Mouse (Mus musculus): Measurements from ENCODE around the gene Dcps. TPM values are rescaled to one million over a fixed set of nuclear protein-coding genes. Genes with fewer than 3 reads are reported as not detected.
A peak's percentile ranks its signal among the peaks of the same experiment; 100 is the strongest.
"Not testable (repeated sequence)": the region's sequence is repeated elsewhere in the genome, so short reads cannot be mapped to it uniquely, and the experiment has no call there.

The Dcps gene
- polyA plus RNA-seq, 1 experiment from 2014 or later: 63.7 TPM

- ATAC-seq (ENCODE audit: insufficient number of reproducible peaks, low FRiP score, low TSS enrichment, low read depth): peak; percentile 86
- no peaks in the 10 kb centered on the region for H3K36me3 ChIP-seq
Observed at GRCm38 (mm10) chr9:35156002-35156710, 19.7 kb downstream of the Dcps start.

GRCm38 (mm10) chr9:35152923-35153322 is 22.9 kb downstream of the Dcps start:
- Histone ChIP-seq H3K4me1 (peaks cover 23% of the 10 kb centered on the region), H3K9me3 (replicated peaks) (no peaks in the 10 kb centered on the region), H3K4me3 (replicated peaks) (no peak overlapping the region), H3K27ac (replicated peaks) (no peak overlapping the region), H3K27me3 (no peaks in the 10 kb centered on the region), H3K9ac (no peak overlapping the region), H3K36me3 (no peaks in the 10 kb centered on the region), H3K4me2 (replicated peaks) (no peak overlapping the region)
- no peak for ATAC-seq (ENCODE audit: insufficient number of reproducible peaks, low FRiP score, low TSS enrichment, low read depth)
- 72% methylated on average over 1 of the region's 1 CpGs for WGBS

More at GRCm38 (mm10) chr9:35156002-35156710, 19.7 kb downstream of the Dcps start:
- Histone ChIP-seq H3K4me2 (replicated peaks) (no peak overlapping the region), H3K9me3 (replicated peaks) (no peaks in the 10 kb centered on the region), H3K4me3 (replicated peaks) (no peak overlapping the region), H3K27me3 (no peaks in the 10 kb centered on the region), H3K9ac (no peak overlapping the region), H3K4me1 (peaks cover 27% of the 10 kb centered on the region), H3K27ac (replicated peaks) (peak overlapping the region; percentile 92)
- 57% methylated on average over 5 of the region's 5 CpGs for WGBS

GRCm38 (mm10) chr9:35148822-35149221 is 27.0 kb downstream of the Dcps start:
- not testable (repeated sequence) for ATAC-seq (ENCODE audit: insufficient number of reproducible peaks, low FRiP score, low TSS enrichment, low read depth); H3K27ac ChIP-seq (replicated peaks); H3K4me2 ChIP-seq (replicated peaks); H3K4me3 ChIP-seq (replicated peaks); H3K9me3 ChIP-seq (replicated peaks); H3K36me3 ChIP-seq; H3K27me3 ChIP-seq; H3K9ac ChIP-seq; H3K4me1 ChIP-seq

- WGBS: 90% methylated on average over 14 of the region's 14 CpGs
- ATAC-seq (ENCODE audit: insufficient number of reproducible peaks, low FRiP score, low TSS enrichment, low read depth); H3K27ac ChIP-seq (replicated peaks); H3K4me1 ChIP-seq; H3K36me3 ChIP-seq; H3K27me3 ChIP-seq; H3K4me3 ChIP-seq (replicated peaks); H3K4me2 ChIP-seq (replicated peaks); H3K9me3 ChIP-seq (replicated peaks); H3K9ac ChIP-seq: not testable (repeated sequence)
Observed at GRCm38 (mm10) chr9:35147261-35147660, 28.6 kb downstream of the Dcps start.

- Histone ChIP-seq H3K4me2 (replicated peaks) (no peak overlapping the region), H3K27ac (replicated peaks) (no peak overlapping the region), H3K4me1 (no peaks in the 10 kb centered on the region), H3K36me3 (no peaks in the 10 kb centered on the region), H3K9me3 (replicated peaks) (no peaks in the 10 kb centered on the region), H3K9ac (no peak overlapping the region), H3K27me3 (no peaks in the 10 kb centered on the region), H3K4me3 (replicated peaks) (no peak overlapping the region)
- ATAC-seq (ENCODE audit: insufficient number of reproducible peaks, low FRiP score, low TSS enrichment, low read depth): peak; percentile 19; the same call in 1 of the 2 replicates
- 90% methylated on average over 1 of the region's 1 CpGs for WGBS
Observed at GRCm38 (mm10) chr9:35145829-35146228, 30.0 kb downstream of the Dcps start.

GRCm38 (mm10) chr9:35145118-35145517 is 30.7 kb downstream of the Dcps start:
- H3K4me3 ChIP-seq (replicated peaks): no peak overlapping the region
- H3K27ac ChIP-seq (replicated peaks): no peak overlapping the region
- WGBS: 87% methylated on average over 9 of the region's 9 CpGs
- H3K27me3 ChIP-seq: no peaks in the 10 kb centered on the region
- ATAC-seq (ENCODE audit: insufficient number of reproducible peaks, low FRiP score, low TSS enrichment, low read depth): no peak
- H3K9ac ChIP-seq: no peak overlapping the region
- no peaks in the 10 kb centered on the region for H3K36me3 ChIP-seq
- H3K4me2 ChIP-seq (replicated peaks): no peak overlapping the region
- 0 out of 2 replicates have a peak, but pooled peaks cover 5% of the 10 kb centered on the region for H3K4me1 ChIP-seq
- no peaks in the 10 kb centered on the region for H3K9me3 ChIP-seq (replicated peaks)

GRCm38 (mm10) chr9:35142221-35142620 is 33.6 kb downstream of the Dcps start:
- no peak for ATAC-seq (ENCODE audit: insufficient number of reproducible peaks, low FRiP score, low TSS enrichment, low read depth)
- H3K4me3 ChIP-seq (replicated peaks): no peak overlapping the region
- H3K9me3 ChIP-seq (replicated peaks): no peaks in the 10 kb centered on the region
- no peak overlapping the region for H3K9ac ChIP-seq
- H3K4me2 ChIP-seq (replicated peaks): no peak overlapping the region
- H3K36me3 ChIP-seq: no peaks in the 10 kb centered on the region
- no peaks in the 10 kb centered on the region for H3K27me3 ChIP-seq
- no peak overlapping the region for H3K27ac ChIP-seq (replicated peaks)
- WGBS: 56% methylated on average over 2 of the region's 2 CpGs
- 0 out of 2 replicates have a peak, but pooled peaks cover 8% of the 10 kb centered on the region for H3K4me1 ChIP-seq

GRCm38 (mm10) chr9:35139231-35139744 is 36.6 kb downstream of the Dcps start:
- WGBS: 52% methylated on average over 5 of the region's 5 CpGs
- no peaks in the 10 kb centered on the region for H3K36me3 ChIP-seq
- H3K4me2 ChIP-seq (replicated peaks): no peak overlapping the region

GRCm38 (mm10) chr9:35138029-35138428 is 37.8 kb downstream of the Dcps start:
- Histone ChIP-seq H3K4me1 (0 out of 2 replicates have a peak, but pooled peaks cover 8% of the 10 kb centered on the region), H3K9me3 (replicated peaks) (no peaks in the 10 kb centered on the region), H3K36me3 (no peaks in the 10 kb centered on the region), H3K4me2 (replicated peaks) (no peak overlapping the region), H3K9ac (no peak overlapping the region), H3K27me3 (no peaks in the 10 kb centered on the region), H3K27ac (replicated peaks) (no peak overlapping the region), H3K4me3 (replicated peaks) (no peak overlapping the region)
- ATAC-seq (ENCODE audit: insufficient number of reproducible peaks, low FRiP score, low TSS enrichment, low read depth): no peak
- WGBS: 53% methylated on average over 7 of the region's 7 CpGs

More at GRCm38 (mm10) chr9:35139231-35139744, 36.6 kb downstream of the Dcps start:
- Histone ChIP-seq H3K9ac (no peak overlapping the region), H3K4me1 (0 out of 2 replicates have a peak, but pooled peaks cover 8% of the 10 kb centered on the region), H3K4me3 (replicated peaks) (no peak overlapping the region), H3K27me3 (no peaks in the 10 kb centered on the region), H3K27ac (replicated peaks) (no peak overlapping the region), H3K9me3 (replicated peaks) (no peaks in the 10 kb centered on the region)
- no peak for ATAC-seq (ENCODE audit: insufficient number of reproducible peaks, low FRiP score, low TSS enrichment, low read depth)

GRCm38 (mm10) chr9:35135575-35135974 is 40.3 kb downstream of the Dcps start:
- H3K27ac ChIP-seq (replicated peaks): no peak overlapping the region
- no peak overlapping the region for H3K9ac ChIP-seq
- no peaks in the 10 kb centered on the region for H3K9me3 ChIP-seq (replicated peaks)
- no peaks in the 10 kb centered on the region for H3K27me3 ChIP-seq
- no peak for ATAC-seq (ENCODE audit: insufficient number of reproducible peaks, low FRiP score, low TSS enrichment, low read depth)
- H3K4me1 ChIP-seq: 0 out of 2 replicates have a peak, but pooled peaks cover 8% of the 10 kb centered on the region
- WGBS: 70% methylated on average over 6 of the region's 6 CpGs
- no peak overlapping the region for H3K4me2 ChIP-seq (replicated peaks)
- no peak overlapping the region for H3K4me3 ChIP-seq (replicated peaks)
- no peaks in the 10 kb centered on the region for H3K36me3 ChIP-seq

GRCm38 (mm10) chr9:35131637-35132397 is 44.0 kb downstream of the Dcps start:
- no peak overlapping the region for H3K27ac ChIP-seq (replicated peaks)
- ATAC-seq (ENCODE audit: insufficient number of reproducible peaks, low FRiP score, low TSS enrichment, low read depth): no peak
- H3K4me2 ChIP-seq (replicated peaks): no peak overlapping the region
- H3K36me3 ChIP-seq: 0 out of 2 replicates have a peak, but pooled peaks cover 5% of the 10 kb centered on the region
- H3K9ac ChIP-seq: no peak overlapping the region
- 82% methylated on average over 16 of the region's 16 CpGs for WGBS
- no peaks in the 10 kb centered on the region for H3K9me3 ChIP-seq (replicated peaks)
- no peak overlapping the region for H3K4me3 ChIP-seq (replicated peaks)
- no peaks in the 10 kb centered on the region for H3K27me3 ChIP-seq
- no peaks in the 10 kb centered on the region for H3K4me1 ChIP-seq
